Mouse (Mus musculus) liver, adult (tissue): Measurements from ENCODE around the gene Tsfm.

ENCODE experiments used
- GATA4 ChIP-seq: IDR thresholded peaks from 2 replicates; pipeline ENCODE4 v1.6.1; 2014; ENCODE audit warnings: mild to moderate bottlenecking, low read length; ENCODE audit not compliant: insufficient replicate concordance

Tsfm gene

GRCm38 (mm10) chr10:127050119-127050474 is 19.5 kb upstream of the Tsfm start:
- TF ChIP-seq GATA4, result no peak

- no peak for TF ChIP-seq GATA4
Measured at GRCm38 (mm10) chr10:127049395-127050118, 18.9 kb upstream of the Tsfm start.

GRCm38 (mm10) chr10:127048608-127049394 is 18.2 kb upstream of the Tsfm start:
- no peak for TF ChIP-seq GATA4

- no peak for TF ChIP-seq GATA4
Measured at GRCm38 (mm10) chr10:127047954-127048353, 17.3 kb upstream of the Tsfm start, which contains the start of gene Cyp27b1. Gene Cyp27b1, plus strand, starts transcription at chr10:127048250.

GRCm38 (mm10) chr10:127043187-127043586 is 12.5 kb upstream of the Tsfm start:
- no peak for TF ChIP-seq GATA4

- no peak for TF ChIP-seq GATA4
Measured at GRCm38 (mm10) chr10:127042468-127043115, 12.0 kb upstream of the Tsfm start.

GRCm38 (mm10) chr10:127041774-127042338 is 11.2 kb upstream of the Tsfm start:
- TF ChIP-seq GATA4, result no peak; the same call in 1 of the 2 replicates

- TF ChIP-seq GATA4, result no peak
Measured at GRCm38 (mm10) chr10:127041274-127041766, 10.7 kb upstream of the Tsfm start, which contains the start of the genes Mettl1 and Eef1akmt3. Gene Mettl1, plus strand, starts transcription at chr10:127041414. Gene Eef1akmt3, minus strand, starts transcription at chr10:127041513.

- no peak for TF ChIP-seq GATA4
Measured at GRCm38 (mm10) chr10:127040569-127041214, 10.1 kb upstream of the Tsfm start.

GRCm38 (mm10) chr10:127037641-127038040 is 7.0 kb upstream of the Tsfm start:
- TF ChIP-seq GATA4, result no peak

GRCm38 (mm10) chr10:127036273-127036672 is 5.6 kb upstream of the Tsfm start:
- TF ChIP-seq GATA4, result no peak

GRCm38 (mm10) chr10:127033301-127033741 is 2.7 kb upstream of the Tsfm start:
- TF ChIP-seq GATA4, result no peak

GRCm38 (mm10) chr10:127018422-127018821 is 12.2 kb downstream of the Tsfm start:
- no peak for TF ChIP-seq GATA4

- TF ChIP-seq GATA4, result no peak
Measured at GRCm38 (mm10) chr10:127017071-127017470, 13.6 kb downstream of the Tsfm start.

GRCm38 (mm10) chr10:127016488-127016887 is 14.2 kb downstream of the Tsfm start:
- no peak for TF ChIP-seq GATA4
